Mouse (Mus musculus) embryonic fibroblast, embryonic 13.5 days (primary cell): ENCODE results near the gene Cldn3.

Source experiments
- CTCF ChIP-seq: IDR thresholded peaks from 2 replicates; pipeline ENCODE4 v1.5.1; 2011; ENCODE audit warnings: mild to moderate bottlenecking, control low read depth, low read length, moderate library complexity, borderline replicate concordance; ENCODE audit not compliant: insufficient read depth
- POLR2A ChIP-seq: IDR thresholded peaks from 2 replicates; pipeline ENCODE4 v1.6.1; 2011; ENCODE audit warnings: low read depth, mild to moderate bottlenecking, control low read depth, low read length, moderate library complexity

DNA sequence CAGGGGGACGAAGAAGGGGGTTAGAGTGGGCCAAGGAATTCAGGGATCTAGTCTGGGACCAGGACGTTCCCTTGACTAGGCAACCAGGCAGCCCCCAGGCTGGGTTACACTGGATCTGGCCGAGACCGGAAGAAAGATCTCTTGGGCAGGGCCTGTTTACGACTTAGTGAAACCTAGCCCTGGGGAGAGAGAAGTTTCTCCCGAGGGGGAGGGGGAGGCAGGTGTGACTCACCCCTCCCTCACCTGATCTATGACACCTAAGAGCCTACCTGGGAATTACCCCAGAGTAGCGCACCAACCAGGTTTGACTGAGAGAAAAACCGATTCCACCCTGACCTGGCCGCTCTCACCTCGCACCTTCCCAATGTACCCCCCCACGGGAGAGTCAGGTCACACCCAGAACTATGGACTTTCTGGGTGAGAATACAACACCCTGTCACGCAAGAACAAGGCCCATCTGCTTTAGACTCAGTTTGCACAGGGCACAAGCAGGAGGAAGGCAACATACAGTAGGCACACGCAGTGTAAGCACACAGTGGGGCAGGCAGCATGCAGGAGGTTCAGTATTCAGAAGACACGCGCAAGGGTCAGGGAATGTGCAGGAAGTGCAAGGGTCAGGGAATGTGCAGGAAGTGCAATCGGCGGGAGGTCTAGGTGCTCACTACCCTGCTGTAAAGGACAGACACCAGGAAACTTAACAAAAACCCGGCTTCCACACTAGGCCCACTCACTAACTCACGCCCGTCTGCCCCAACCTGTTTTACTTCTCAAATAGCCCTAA is 18.7 kb upstream of the Cldn3 start:
- TF ChIP-seq CTCF, result no peak
- no peak for TF ChIP-seq POLR2A
